Mouse (Mus musculus) liver, postnatal 0 days (tissue): ENCODE measurements around the gene Frmpd3.

Experiments used
- CTCF ChIP-seq: sonication (generic); IDR thresholded peaks from 2 replicates; pipeline ENCODE4 v1.5.1; 2016; ENCODE audit warnings: antibody characterized with exemption, low read depth
- EP300 ChIP-seq: IDR thresholded peaks from 2 replicates; pipeline ENCODE4 v1.6.1; 2016; ENCODE audit warnings: antibody characterized with exemption, low read depth, mild to moderate bottlenecking

DNA sequence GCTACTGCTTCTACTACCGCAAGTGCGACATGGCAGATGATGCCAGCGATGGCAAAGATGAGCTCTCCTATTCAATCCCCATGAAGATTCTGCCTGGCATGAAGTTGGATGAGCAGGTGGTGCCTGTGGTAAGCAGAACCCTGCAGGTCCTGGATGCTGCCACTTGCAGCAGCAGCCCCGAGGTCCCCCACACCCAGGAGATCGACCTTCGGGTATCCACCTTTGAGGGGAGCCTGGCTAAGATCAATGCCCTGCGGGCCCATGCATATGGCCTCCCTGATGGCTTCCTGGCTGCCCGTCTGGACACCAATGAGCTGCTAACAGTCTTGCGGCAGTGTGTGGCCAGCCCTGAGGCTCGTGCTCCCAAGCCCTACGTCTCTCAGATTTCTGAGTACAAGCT lies 90.7 kb downstream of the Frmpd3 start:
- no peak for TF ChIP-seq CTCF
- TF ChIP-seq EP300: no peak
